Mouse (Mus musculus) layer of hippocampus, adult 2 months (tissue): Measurements from ENCODE around the gene Slc40a1. TPM values are rescaled to one million over a fixed set of nuclear protein-coding genes. Genes with fewer than 3 reads are reported as not detected.

Experiments used
- DNase-seq, 2 experiments: peaks; one replicate each; pipeline ENCODE4 v3.0.0; 2022; ENCODE audit warnings: low spot score in 2 of 2
- H3K27ac ChIP-seq: fragments of 200-600 bp; 2 replicates; pipeline ENCODE4 v1.8.1; 2022
- H3K4me3 ChIP-seq: fragments of 200-600 bp; 2 replicates; pipeline ENCODE4 v1.8.1; 2022; ENCODE audit warnings: mild to moderate bottlenecking
- CTCF ChIP-seq: fragments of 200-600 bp; conservative IDR thresholded peaks from 2 replicates; pipeline ENCODE4 v1.8.1; 2022; ENCODE audit warnings: antibody characterized with exemption, mild to moderate bottlenecking, moderate library complexity
- long read RNA-seq, 2 experiments: library from polyadenylated mRNA; stranded (forward); transcript quantifications; one replicate each; pipeline ENCODE4 v2.0.0; 2021; ENCODE audit warnings: borderline mapping rate in 2 of 2
- total RNA-seq, 2 experiments: library from RNA; stranded (reverse); gene quantifications; 2 replicates each; pipeline ENCODE4 v1.2.3; 2021

Gene Slc40a1
- 10 to 100 TPM in 1 of 2 experiments, 1 to 10 TPM in 1; 8.4 to 10.6 TPM for total RNA-seq
- long read RNA-seq, experiment 1, transcript Slc40a1-201 (8 exons, 3,370 nt) = major isoform, 21 of 27 reads
- long read RNA-seq, experiment 1, partial matches to known transcripts = 2 of 27 reads
- long read RNA-seq, experiment 1, other reads (novel, unspliced or antisense) = 4 of 27 reads
- long read RNA-seq, experiment 2, transcript Slc40a1-201 (8 exons, 3,370 nt) = major isoform, 16 of 17 reads
- long read RNA-seq, experiment 2, partial matches to known transcripts = 0 of 17 reads
- long read RNA-seq, experiment 2, other reads (novel, unspliced or antisense) = 1 of 17 reads

DNA sequence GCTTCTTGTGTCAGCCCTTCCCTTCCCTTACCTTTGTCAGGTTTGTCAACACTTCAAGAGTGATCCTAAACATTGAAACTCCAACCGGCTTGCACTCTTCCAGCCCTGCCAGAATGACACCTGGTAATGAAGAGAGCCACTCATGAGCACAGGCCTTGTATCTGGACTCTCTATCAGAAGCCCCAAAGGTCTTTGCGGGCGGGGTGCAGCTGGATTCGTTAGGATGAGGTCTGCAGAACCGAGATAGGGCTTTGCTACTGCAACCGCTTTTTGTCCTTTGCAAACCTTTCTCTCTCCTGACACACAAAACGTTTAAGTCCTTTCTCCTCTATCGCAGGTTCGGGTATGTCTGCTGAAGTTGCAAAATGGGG is at the start of gene Slc40a1:
TSS of gene Slc40a1 (minus strand) at position 131 of the 371 bp plus-strand sequence.
- peak within 1 kb of the TSS; percentile 86 for H3K27ac ChIP-seq

DNA sequence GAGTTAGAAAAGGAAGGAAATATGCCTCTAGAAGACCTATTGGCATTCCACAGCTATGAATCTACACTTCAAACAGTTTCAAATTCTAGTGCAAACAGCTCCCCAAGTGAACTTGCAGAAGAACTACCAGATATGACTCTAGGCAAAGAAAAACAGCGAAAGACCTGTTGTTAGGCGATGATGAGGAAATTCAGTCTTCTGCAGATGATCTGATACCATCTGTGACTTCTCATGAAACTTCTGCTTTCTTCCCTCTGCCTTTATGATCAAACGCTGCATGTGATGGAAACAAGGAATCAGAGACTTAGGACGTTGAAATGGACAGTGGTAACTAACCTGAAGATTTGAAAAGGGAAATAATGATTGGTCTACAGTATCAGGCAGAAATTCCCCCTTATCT is 45.0 kb upstream of the Slc40a1 start:
- H3K4me3 ChIP-seq = no peak overlapping the region
- no peak for DNase-seq
- no peak overlapping the region for H3K27ac ChIP-seq
- no peak for TF ChIP-seq CTCF

More for the DNA sequence above, at the start of gene Slc40a1:
- TF ChIP-seq CTCF = no peak
- H3K4me3 ChIP-seq = peak within 1 kb of the TSS; percentile 63
- no peak for DNase-seq

DNA sequence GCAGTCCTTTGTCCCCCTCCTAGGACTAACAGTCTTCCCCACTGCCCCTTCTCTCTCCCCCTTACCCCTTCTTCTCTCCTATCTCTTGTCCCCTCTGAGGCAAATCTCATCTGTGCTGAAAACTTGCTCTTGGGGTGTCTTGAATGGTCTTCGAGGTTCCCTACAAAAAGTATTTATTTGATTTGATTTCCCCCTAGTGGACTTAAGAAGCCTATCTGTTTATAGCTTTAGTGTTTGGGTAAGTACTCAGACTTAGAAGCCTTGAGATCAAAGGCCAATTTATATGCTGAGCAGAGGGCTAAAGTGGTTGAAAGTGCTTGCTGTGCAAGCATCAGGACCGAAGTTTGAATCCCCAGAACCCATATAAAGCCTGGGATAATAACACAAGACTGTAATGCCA is 22.7 kb upstream of the Slc40a1 start:
- peak; percentile 61 for TF ChIP-seq CTCF
- Histone ChIP-seq H3K27ac (no peak overlapping the region), H3K4me3 (no peak overlapping the region)
- no peak for DNase-seq

GRCm38 (mm10) chr1:45947843-45948242 is 21.5 kb upstream of the Slc40a1 start:
- no peak overlapping the region for H3K27ac ChIP-seq
- DNase-seq = no peak
- H3K4me3 ChIP-seq = no peak overlapping the region
- TF ChIP-seq CTCF = no peak

- TF ChIP-seq CTCF = peak; percentile 46
- no peak for DNase-seq
- no peak overlapping the region for H3K27ac ChIP-seq
- no peak overlapping the region for H3K4me3 ChIP-seq
These were observed 4.8 kb upstream of the Slc40a1 start for GRCm38 (mm10) chr1:45931127-45931526.

DNA sequence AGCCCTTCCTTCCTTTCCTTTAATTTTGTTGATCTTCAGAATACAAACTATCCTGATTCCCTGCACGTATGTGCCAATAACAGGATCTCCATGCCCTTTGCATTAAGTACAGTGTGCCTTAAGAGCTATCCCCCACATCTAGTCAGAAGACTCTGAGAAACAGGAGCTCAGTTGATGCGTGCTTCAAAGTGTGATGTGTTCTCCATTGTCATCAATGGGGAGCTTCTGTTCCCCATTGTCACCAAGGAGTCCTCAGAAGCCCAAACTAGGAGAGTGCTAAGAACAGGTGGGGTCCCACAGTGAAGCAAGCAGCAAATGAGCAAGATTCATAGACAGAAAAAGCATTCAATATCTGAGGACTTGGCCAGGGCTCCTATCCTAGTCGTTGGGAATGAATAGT is 588 bp upstream of the Slc40a1 start:
- H3K27ac ChIP-seq = no peak overlapping the region
- TF ChIP-seq CTCF = no peak
- no peak overlapping the region for H3K4me3 ChIP-seq
- DNase-seq = no peak

DNA sequence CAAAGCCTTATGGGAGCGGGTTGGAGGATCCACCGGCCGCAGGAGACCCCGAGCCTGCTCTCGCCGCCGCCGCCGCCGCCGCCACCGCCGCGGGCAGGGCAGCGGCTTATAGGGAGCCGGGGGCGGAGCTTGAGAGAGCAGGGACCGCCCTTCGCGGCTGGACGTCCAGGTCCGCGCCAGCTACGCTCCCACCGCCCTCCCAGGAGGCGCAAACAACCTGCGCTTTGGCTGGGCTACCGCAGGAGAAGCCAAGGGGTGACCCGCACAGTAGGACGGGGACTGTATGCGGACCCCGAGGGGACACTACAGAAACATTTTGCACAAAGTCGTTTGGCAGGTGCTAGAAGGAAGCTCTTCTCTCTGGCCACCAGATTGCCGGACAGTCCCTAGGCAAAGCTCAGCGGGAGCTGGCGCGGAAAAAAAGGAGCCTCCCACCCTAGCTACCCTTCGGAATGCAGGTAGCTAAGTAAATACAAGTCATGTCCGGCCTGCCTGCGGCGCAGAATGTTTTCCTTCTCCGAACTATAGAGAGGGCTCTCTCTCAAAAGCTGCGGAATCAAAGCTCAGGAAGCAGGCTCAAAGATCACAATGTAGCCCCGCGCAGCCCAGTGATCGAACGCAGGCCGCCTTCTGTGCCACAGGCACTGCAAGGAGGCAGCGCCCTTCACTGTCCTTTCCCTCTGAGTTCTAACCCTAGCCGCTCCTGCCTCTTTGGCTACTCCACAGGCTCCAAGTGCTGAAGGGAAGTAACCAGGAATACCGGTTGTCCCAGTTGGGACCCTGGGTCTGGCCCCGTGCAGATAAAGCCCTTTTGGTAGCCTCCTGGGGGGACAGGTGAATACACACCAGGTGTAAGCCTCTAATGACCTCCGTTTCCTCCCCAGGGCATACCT is 577 bp downstream of the Slc40a1 start:
- DNase-seq = peak; percentile 28 to 50
- TF ChIP-seq CTCF = 0 out of 2 replicates have a peak, but pooled peaks have one; percentile 4
- H3K27ac ChIP-seq = peak overlapping the region; percentile 86
- H3K4me3 ChIP-seq = peak overlapping the region; percentile 63

- peak in 1 of 2 experiments; percentile 11 for DNase-seq
- Histone ChIP-seq H3K4me3 (peak overlapping the region; percentile 63), H3K27ac (peak overlapping the region; percentile 86)
These were observed 1.2 kb downstream of the Slc40a1 start for GRCm38 (mm10) chr1:45925131-45925499.

DNA sequence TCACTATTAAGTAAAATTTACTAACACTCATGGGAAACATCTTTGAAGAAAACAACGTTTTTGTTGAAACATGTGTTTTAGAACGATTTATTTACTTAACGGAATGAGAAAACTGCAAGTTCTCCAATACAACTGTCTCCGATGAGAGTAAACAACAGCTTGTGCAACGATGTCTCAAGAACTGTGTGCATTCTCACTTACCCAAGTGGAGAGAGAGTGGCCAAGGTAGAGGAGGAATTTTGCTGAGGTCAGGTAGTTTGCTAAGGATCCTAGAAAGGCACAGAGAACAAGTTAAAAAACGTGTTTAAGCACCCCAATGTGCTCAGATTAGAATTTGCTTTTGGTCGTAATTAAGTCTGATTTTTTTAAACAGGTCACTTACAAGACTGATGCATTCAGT is 1.8 kb downstream of the Slc40a1 start:
- Histone ChIP-seq H3K4me3 (peak overlapping the region; percentile 63), H3K27ac (peak overlapping the region; percentile 86)
- no peak for DNase-seq

More at GRCm38 (mm10) chr1:45925131-45925499, 1.2 kb downstream of the Slc40a1 start:
- no peak for TF ChIP-seq CTCF

DNA sequence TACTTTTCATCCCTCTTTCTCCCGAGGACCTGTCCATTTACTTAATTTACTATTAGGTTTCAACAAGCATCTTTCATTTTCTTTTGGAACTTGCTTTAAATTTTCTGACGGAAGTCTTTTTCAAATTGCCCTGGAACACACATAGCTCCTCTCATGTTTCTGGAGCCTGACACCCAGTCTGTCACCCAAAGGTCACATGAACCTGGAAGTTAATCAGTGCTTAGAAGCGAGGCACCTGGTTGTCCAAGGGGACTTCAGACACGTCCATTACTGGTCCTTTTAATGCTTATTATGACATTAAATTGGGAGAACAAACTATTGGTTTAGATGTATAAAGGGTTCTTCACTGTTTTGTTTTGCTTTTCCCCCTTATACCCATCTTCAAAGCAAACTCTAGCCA is 3.0 kb downstream of the Slc40a1 start:
- TF ChIP-seq CTCF = no peak
- no peak for DNase-seq
- Histone ChIP-seq H3K4me3 (peak overlapping the region; percentile 63), H3K27ac (no peak overlapping the region)

More for the DNA sequence above, 1.8 kb downstream of the Slc40a1 start:
- no peak for TF ChIP-seq CTCF

DNA sequence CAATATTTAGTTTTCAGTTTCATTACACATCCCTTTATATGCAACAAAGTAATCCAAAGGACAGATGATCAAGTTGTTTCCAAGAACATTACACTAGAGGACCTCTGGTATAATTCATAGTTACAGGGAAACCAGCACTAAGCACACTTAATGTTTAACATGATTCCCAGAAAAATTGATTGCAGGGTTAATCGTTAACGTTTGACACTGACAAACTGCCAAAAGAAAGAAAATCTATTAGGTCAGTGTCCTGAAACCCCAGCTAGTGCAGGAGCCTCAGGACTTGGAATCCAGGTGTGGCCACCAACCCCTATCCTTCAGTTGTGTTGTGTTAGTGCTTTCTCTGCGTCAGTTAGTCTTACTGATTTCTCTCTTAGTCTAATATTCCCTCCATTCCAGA is 5.6 kb downstream of the Slc40a1 start:
- no peak for TF ChIP-seq CTCF
- Histone ChIP-seq H3K27ac (no peak overlapping the region), H3K4me3 (no peak overlapping the region)
- DNase-seq = no peak

DNA sequence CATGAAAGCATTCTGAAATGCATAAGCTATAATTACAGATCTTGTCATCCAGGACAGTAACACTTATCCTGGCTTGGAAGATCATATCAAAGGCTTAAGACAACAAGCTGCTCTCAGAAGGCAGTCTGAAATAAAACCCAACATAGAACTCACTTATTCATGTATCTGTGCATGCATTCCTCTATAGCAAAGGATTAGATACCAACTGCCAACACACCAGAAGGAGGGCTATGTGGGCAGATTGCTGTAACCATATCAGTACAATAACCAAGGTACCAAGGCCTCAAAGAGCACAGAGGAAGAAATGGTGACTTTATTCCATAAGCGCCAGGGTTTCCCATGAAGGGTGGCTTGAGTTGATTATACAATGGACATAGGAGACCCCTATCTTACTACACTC is 6.6 kb downstream of the Slc40a1 start:
- DNase-seq = no peak
- H3K4me3 ChIP-seq = no peak overlapping the region
- no peak for TF ChIP-seq CTCF
- H3K27ac ChIP-seq = no peak overlapping the region

- no peak for TF ChIP-seq CTCF
- no peak overlapping the region for H3K27ac ChIP-seq
- no peak overlapping the region for H3K4me3 ChIP-seq
- no peak for DNase-seq
These were observed 9.1 kb downstream of the Slc40a1 start for GRCm38 (mm10) chr1:45917136-45917803.
